Mouse (Mus musculus) thymus, postnatal 25 days (tissue): ENCODE measurements around the gene Ppfibp1.

Experiments used
- DNase-seq: peaks from one replicate; pipeline ENCODE4 v3.0.0; 2022

The Ppfibp1 gene

GRCm38 (mm10) chr6:146918341-146918740 lies 30.1 kb downstream of the Ppfibp1 start:
- no peak for DNase-seq

GRCm38 (mm10) chr6:146926415-146926980 lies 38.2 kb downstream of the Ppfibp1 start:
- no peak for DNase-seq

GRCm38 (mm10) chr6:146928108-146928507 lies 39.8 kb downstream of the Ppfibp1 start:
- no peak for DNase-seq

GRCm38 (mm10) chr6:146929031-146929430 lies 40.7 kb downstream of the Ppfibp1 start:
- no peak for DNase-seq

GRCm38 (mm10) chr6:146933123-146933522 lies 44.8 kb downstream of the Ppfibp1 start:
- no peak for DNase-seq

- no peak for DNase-seq
Measured at GRCm38 (mm10) chr6:146935957-146936356, 47.7 kb downstream of the Ppfibp1 start.

GRCm38 (mm10) chr6:146939026-146939425 lies 50.7 kb downstream of the Ppfibp1 start:
- no peak for DNase-seq

- DNase-seq = no peak
Measured at GRCm38 (mm10) chr6:146941505-146942275, 53.4 kb downstream of the Ppfibp1 start.

- no peak for DNase-seq
Measured at GRCm38 (mm10) chr6:146944009-146944408, 55.7 kb downstream of the Ppfibp1 start.

GRCm38 (mm10) chr6:146944830-146945229 lies 56.5 kb downstream of the Ppfibp1 start:
- no peak for DNase-seq

- DNase-seq = no peak
Measured at GRCm38 (mm10) chr6:146946327-146947029, 58.2 kb downstream of the Ppfibp1 start.

- no peak for DNase-seq
Measured at GRCm38 (mm10) chr6:146947186-146947585, 58.9 kb downstream of the Ppfibp1 start.

GRCm38 (mm10) chr6:146949682-146950453 lies 61.6 kb downstream of the Ppfibp1 start:
- DNase-seq = no peak

- no peak for DNase-seq
Measured at GRCm38 (mm10) chr6:146950454-146950832, 62.2 kb downstream of the Ppfibp1 start.

GRCm38 (mm10) chr6:146954258-146954657 lies 66.0 kb downstream of the Ppfibp1 start, which contains the start of gene 1700034J05Rik:
Gene 1700034J05Rik, minus strand, starts transcription at chr6:146954422.
- DNase-seq = no peak

GRCm38 (mm10) chr6:146955475-146955874 lies 67.2 kb downstream of the Ppfibp1 start:
- DNase-seq = no peak

- no peak for DNase-seq
Measured at GRCm38 (mm10) chr6:146955896-146956295, 67.6 kb downstream of the Ppfibp1 start.

- no peak for DNase-seq
Measured at GRCm38 (mm10) chr6:146956961-146957360, 68.7 kb downstream of the Ppfibp1 start.

GRCm38 (mm10) chr6:146958694-146959093 lies 70.4 kb downstream of the Ppfibp1 start:
- DNase-seq = no peak

GRCm38 (mm10) chr6:146959908-146960680 lies 71.8 kb downstream of the Ppfibp1 start:
- no peak for DNase-seq

- DNase-seq = no peak
Measured at GRCm38 (mm10) chr6:146960956-146961355, 72.7 kb downstream of the Ppfibp1 start.

- no peak for DNase-seq
Measured at GRCm38 (mm10) chr6:146961832-146962481, 73.7 kb downstream of the Ppfibp1 start.
